Mouse (Mus musculus): Measurements from ENCODE around the gene Khdc4. TPM values are rescaled to one million over a fixed set of nuclear protein-coding genes. Genes with fewer than 3 reads are reported as not detected.

Khdc4 gene
- 57.9 and 74.4 TPM in 2 replicates for total RNA-seq (2014; rRNA removed)
- 66.1 and 70.7 TPM in 2 replicates for polyA plus RNA-seq (2015; fragmentation: Nextera tagmentation; extraction: Ambion mirVana)

GRCm38 (mm10) chr3:88684980-88685941 is at the start of gene Khdc4:
Gene Khdc4, plus strand, starts transcription at chr3:88685803.
- WGBS, result under 1% methylated on average over 46 of the region's 47 CpGs
- Histone ChIP-seq H3K4me2 (ENCODE audit: low read depth, low read length) (peak within 1 kb of the TSS; percentile 88), H3K9me3 (ENCODE audit: low read length) (no peaks in the 10 kb centered on the region), H3K4me1 (ENCODE audit: insufficient read depth, low read length) (peaks cover 9% of the 10 kb centered on the region; the same call in 1 of the 2 replicates), H3K27me3 (ENCODE audit: insufficient read depth, low read length) (no peaks in the 10 kb centered on the region), H3K27ac (peak within 1 kb of the TSS; percentile 99), H3K4me3 (ENCODE audit: low read length) (peak within 1 kb of the TSS; percentile 95), H3K36me3 (ENCODE audit: insufficient read depth, low read length) (peaks cover 12% of the 10 kb centered on the region; the same call in 1 of the 2 replicates), H3K9ac (replicated peaks; ENCODE audit: low read length) (peak within 1 kb of the TSS; percentile 97)
- DNase-seq (ENCODE audit: low spot score), result peak; percentile 99
- TF ChIP-seq CTCF (IDR thresholded peaks at IDR 0.05; ENCODE audit: low read depth), result 0 out of 2 replicates have a peak, but pooled peaks have one; percentile 21
- ATAC-seq, result peak; percentile 99

DNA sequence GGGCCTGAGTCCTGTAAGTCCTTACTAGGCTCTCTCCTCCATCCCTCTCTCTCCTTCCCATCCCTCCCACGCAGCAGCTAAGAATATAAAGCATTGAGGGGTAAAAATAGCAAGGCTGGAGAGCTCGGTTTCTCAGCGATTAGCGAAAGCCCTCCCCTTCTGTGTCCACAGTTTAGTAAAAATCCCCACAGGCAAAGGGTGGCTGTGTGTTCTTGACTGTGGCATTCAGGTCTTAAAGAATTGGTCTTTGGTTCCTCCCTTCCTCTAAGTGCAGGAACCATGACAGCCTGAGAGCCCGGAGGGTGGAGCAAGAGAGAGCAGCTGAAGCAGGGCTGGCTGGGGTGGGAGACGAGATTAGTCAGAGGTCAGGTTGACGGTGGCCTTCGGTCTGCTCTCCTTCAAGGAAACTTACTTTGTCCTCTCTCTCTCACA is 49.0 kb upstream of the Khdc4 start:
- 90% methylated on average over 8 of the region's 8 CpGs for WGBS
- Histone ChIP-seq H3K4me2 (ENCODE audit: low read depth, low read length) (no peak overlapping the region), H3K4me3 (ENCODE audit: low read length) (no peak overlapping the region), H3K9me3 (ENCODE audit: low read length) (no peaks in the 10 kb centered on the region), H3K4me1 (ENCODE audit: insufficient read depth, low read length) (no peaks in the 10 kb centered on the region), H3K27ac (no peak overlapping the region), H3K9ac (replicated peaks; ENCODE audit: low read length) (no peak overlapping the region), H3K36me3 (ENCODE audit: insufficient read depth, low read length) (peaks cover 77% of the 10 kb centered on the region), H3K27me3 (ENCODE audit: insufficient read depth, low read length) (no peaks in the 10 kb centered on the region)
- DNase-seq (ENCODE audit: low spot score), result no peak
- TF ChIP-seq CTCF (IDR thresholded peaks at IDR 0.05; ENCODE audit: low read depth), result no peak
- ATAC-seq, result no peak

DNA sequence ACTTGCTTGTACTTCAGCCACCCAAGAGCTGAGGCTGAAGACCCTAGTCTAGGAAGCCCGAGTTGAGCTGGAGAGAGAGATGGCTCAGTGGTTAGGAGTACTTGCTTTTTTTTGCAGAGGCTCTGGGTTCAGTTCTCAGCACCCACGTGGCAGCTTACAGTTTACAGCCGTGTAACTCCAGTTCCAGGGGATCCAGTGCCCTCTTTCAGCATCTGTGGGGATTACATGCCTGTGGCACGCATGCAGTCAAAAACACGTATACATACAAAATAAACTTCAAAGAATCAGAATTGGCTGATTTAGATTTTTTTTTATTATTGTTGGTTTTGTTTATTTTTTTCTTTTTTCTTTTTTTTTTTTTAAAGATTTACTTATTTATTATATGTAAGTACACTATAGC is 48.5 kb upstream of the Khdc4 start:
- no peak for TF ChIP-seq CTCF (IDR thresholded peaks at IDR 0.05; ENCODE audit: low read depth)
- H3K4me1 ChIP-seq (ENCODE audit: insufficient read depth, low read length), result no peaks in the 10 kb centered on the region
- no peaks in the 10 kb centered on the region for H3K27me3 ChIP-seq (ENCODE audit: insufficient read depth, low read length)
- H3K4me3 ChIP-seq (ENCODE audit: low read length), result no peak overlapping the region
- H3K9ac ChIP-seq (replicated peaks; ENCODE audit: low read length), result no peak overlapping the region
- no peak overlapping the region for H3K27ac ChIP-seq
- WGBS, result 91% methylated on average over 5 of the region's 5 CpGs
- H3K4me2 ChIP-seq (ENCODE audit: low read depth, low read length), result no peak overlapping the region
- DNase-seq (ENCODE audit: low spot score) (no peak), ATAC-seq (no peak)
- peaks cover 83% of the 10 kb centered on the region for H3K36me3 ChIP-seq (ENCODE audit: insufficient read depth, low read length)
- no peaks in the 10 kb centered on the region for H3K9me3 ChIP-seq (ENCODE audit: low read length)

DNA sequence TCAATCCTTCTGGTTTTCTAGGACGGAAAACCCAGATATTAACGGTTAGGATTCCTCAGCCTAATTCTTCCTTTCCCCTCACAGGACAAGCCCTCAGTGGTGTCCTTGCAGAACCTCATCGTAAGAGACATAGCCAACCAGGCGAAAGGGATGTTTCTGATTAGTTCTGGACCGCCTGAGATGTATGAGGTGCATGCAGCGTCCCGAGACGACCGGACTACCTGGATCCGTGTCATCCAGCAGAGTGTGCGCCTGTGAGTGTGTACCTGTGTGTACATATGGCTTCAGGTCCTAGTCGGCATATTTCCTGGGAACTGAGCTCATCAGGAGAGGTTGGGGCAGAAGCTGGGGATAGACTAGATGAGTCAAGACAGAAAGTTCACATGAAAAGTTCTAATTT is 46.4 kb upstream of the Khdc4 start:
- Histone ChIP-seq H3K36me3 (ENCODE audit: insufficient read depth, low read length) (peaks cover 84% of the 10 kb centered on the region), H3K9ac (replicated peaks; ENCODE audit: low read length) (no peak overlapping the region), H3K4me1 (ENCODE audit: insufficient read depth, low read length) (no peaks in the 10 kb centered on the region), H3K27me3 (ENCODE audit: insufficient read depth, low read length) (no peaks in the 10 kb centered on the region), H3K9me3 (ENCODE audit: low read length) (no peaks in the 10 kb centered on the region), H3K4me3 (ENCODE audit: low read length) (no peak overlapping the region), H3K27ac (no peak overlapping the region), H3K4me2 (ENCODE audit: low read depth, low read length) (no peak overlapping the region)
- ATAC-seq (no peak), DNase-seq (ENCODE audit: low spot score) (no peak)
- WGBS, result 96% methylated on average over 12 of the region's 12 CpGs
- TF ChIP-seq CTCF (IDR thresholded peaks at IDR 0.05; ENCODE audit: low read depth), result no peak

DNA sequence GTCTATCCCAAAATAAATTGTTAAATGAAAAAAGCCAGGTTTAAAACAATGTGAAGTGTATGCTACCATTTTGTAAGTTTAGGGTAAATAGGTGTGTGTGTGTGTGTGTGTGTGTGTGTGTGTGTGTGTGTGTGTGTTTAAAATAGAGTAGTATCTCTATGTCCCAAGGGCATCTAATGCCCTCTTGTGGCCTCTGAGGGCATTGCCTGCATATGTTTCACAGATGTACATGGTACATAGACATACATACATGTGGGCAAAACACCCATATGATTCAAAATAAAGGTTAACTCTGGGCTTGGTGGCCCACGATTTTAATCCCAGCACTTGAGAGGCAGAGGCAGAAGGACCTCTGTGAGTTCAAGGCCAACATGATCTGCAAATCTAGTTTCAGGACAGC is 44.9 kb upstream of the Khdc4 start:
- no peak overlapping the region for H3K4me2 ChIP-seq (ENCODE audit: low read depth, low read length)
- peak; percentile 73; the same call in 1 of the 2 replicates for ATAC-seq

GRCm38 (mm10) chr3:88643078-88643477 is 42.5 kb upstream of the Khdc4 start:
- no peak for ATAC-seq
- no peak for TF ChIP-seq CTCF (IDR thresholded peaks at IDR 0.05; ENCODE audit: low read depth)
- Histone ChIP-seq H3K4me1 (ENCODE audit: insufficient read depth, low read length) (no peaks in the 10 kb centered on the region), H3K27ac (no peak overlapping the region), H3K36me3 (ENCODE audit: insufficient read depth, low read length) (peaks cover 86% of the 10 kb centered on the region), H3K27me3 (ENCODE audit: insufficient read depth, low read length) (no peaks in the 10 kb centered on the region), H3K4me3 (ENCODE audit: low read length) (no peak overlapping the region), H3K4me2 (ENCODE audit: low read depth, low read length) (no peak overlapping the region), H3K9me3 (ENCODE audit: low read length) (no peaks in the 10 kb centered on the region), H3K9ac (replicated peaks; ENCODE audit: low read length) (no peak overlapping the region)
- DNase-seq (ENCODE audit: low spot score), result no peak
- WGBS, result 72% methylated on average over 5 of the region's 5 CpGs

More for the DNA sequence above, 44.9 kb upstream of the Khdc4 start:
- 64% methylated on average over 1 of the region's 1 CpGs for WGBS
- H3K36me3 ChIP-seq (ENCODE audit: insufficient read depth, low read length), result peaks cover 83% of the 10 kb centered on the region
- H3K4me3 ChIP-seq (ENCODE audit: low read length), result no peak overlapping the region
- H3K4me1 ChIP-seq (ENCODE audit: insufficient read depth, low read length), result no peaks in the 10 kb centered on the region
- H3K27ac ChIP-seq, result no peak overlapping the region
- H3K27me3 ChIP-seq (ENCODE audit: insufficient read depth, low read length), result no peaks in the 10 kb centered on the region
- no peaks in the 10 kb centered on the region for H3K9me3 ChIP-seq (ENCODE audit: low read length)
- peak; percentile 85 for DNase-seq (ENCODE audit: low spot score)
- peak; percentile 81 for TF ChIP-seq CTCF (IDR thresholded peaks at IDR 0.05; ENCODE audit: low read depth)
- no peak overlapping the region for H3K9ac ChIP-seq (replicated peaks; ENCODE audit: low read length)
